Mouse (Mus musculus) forebrain, embryonic 12.5 days (tissue): ENCODE measurements around the gene Cct5. TPM values are rescaled to one million over a fixed set of nuclear protein-coding genes. Genes with fewer than 3 reads are reported as not detected.

Experiments used
- ATAC-seq: fragments of 200-750 bp; cut with Nextera tagmentation; 2 replicates; pipeline ENCODE4 v1.8.0; 2017; ENCODE audit warnings: moderate TSS enrichment; ENCODE audit not compliant: low FRiP score
- H3K27ac ChIP-seq: fragments of 300-500 bp; sonication (generic); 2 replicates; pipeline ENCODE4 v1.5.1; 2016; ENCODE audit warnings: mild to moderate bottlenecking
- H3K27me3 ChIP-seq: fragments of 300-500 bp; sonication (generic); 2 replicates; pipeline ENCODE4 v1.6.1; 2016; ENCODE audit warnings: mild to moderate bottlenecking
- H3K36me3 ChIP-seq: fragments of 300-500 bp; sonication (generic); replicated peaks from 2 replicates; pipeline ENCODE4 v1.6.1; 2016; ENCODE audit warnings: mild to moderate bottlenecking
- H3K4me1 ChIP-seq: fragments of 300-500 bp; sonication (generic); 2 replicates; pipeline ENCODE4 v1.6.1; 2016
- H3K4me2 ChIP-seq: fragments of 300-500 bp; sonication (generic); 2 replicates; pipeline ENCODE4 v1.6.1; 2016; ENCODE audit warnings: mild to moderate bottlenecking, moderate library complexity
- H3K4me3 ChIP-seq: fragments of 300-500 bp; sonication (generic); replicated peaks from 2 replicates; pipeline ENCODE4 v1.5.1; 2016; ENCODE audit warnings: mild to moderate bottlenecking
- H3K9ac ChIP-seq: fragments of 300-500 bp; sonication (generic); 2 replicates; pipeline ENCODE4 v1.6.1; 2016; ENCODE audit warnings: mild to moderate bottlenecking
- H3K9me3 ChIP-seq: fragments of 300-500 bp; sonication (generic); 2 replicates; pipeline ENCODE4 v1.6.1; 2016
- WGBS: fragments of 180-500 bp; shearing (Covaris S2); methylation state at CpG from one replicate; pipeline ENCODE4 v1.1.7; 2016; 5-methylcytosine and 5-hydroxymethylcytosine counted together
- polyA plus RNA-seq: library from polyadenylated mRNA; unstranded; fragments of >200 nt; fragmentation: Nextera tagmentation; extraction: Ambion mirVana; gene quantifications from 2 replicates; pipeline ENCODE4 v1.2.1, GENCODE M21; 2016

Cct5 gene
- polyA plus RNA-seq, 1 experiment from 2014 or later = 617 TPM

DNA sequence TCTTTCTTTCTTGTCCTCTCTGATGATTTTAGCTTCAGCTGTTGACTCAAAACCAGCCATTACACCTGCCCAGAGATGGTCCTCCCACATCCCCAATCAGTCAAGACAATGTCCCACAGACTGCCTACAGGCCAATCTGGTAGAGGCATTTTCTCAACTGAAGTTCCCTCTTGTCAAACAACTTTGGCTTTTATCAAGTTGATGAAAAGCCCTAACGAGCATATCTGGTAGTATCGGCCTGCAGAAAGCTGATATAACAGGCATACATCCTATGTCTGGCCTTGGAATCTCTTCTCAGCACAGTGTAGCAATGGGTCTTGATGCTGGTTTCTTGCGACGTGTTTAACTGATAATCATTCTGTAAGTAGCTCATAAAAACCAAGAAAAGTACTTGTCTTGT lies 28.3 kb downstream of the Cct5 start:
- no peak overlapping the region for H3K4me2 ChIP-seq
- WGBS = 87% methylated on average over 4 of the region's 4 CpGs
- H3K27ac ChIP-seq = no peak overlapping the region
- H3K4me1 ChIP-seq = 0 out of 2 replicates have a peak, but pooled peaks cover 5% of the 10 kb centered on the region
- no peak overlapping the region for H3K9ac ChIP-seq
- no peak for ATAC-seq
- no peaks in the 10 kb centered on the region for H3K27me3 ChIP-seq
- no peaks in the 10 kb centered on the region for H3K36me3 ChIP-seq
- H3K4me3 ChIP-seq = no peak overlapping the region
- H3K9me3 ChIP-seq = no peaks in the 10 kb centered on the region

DNA sequence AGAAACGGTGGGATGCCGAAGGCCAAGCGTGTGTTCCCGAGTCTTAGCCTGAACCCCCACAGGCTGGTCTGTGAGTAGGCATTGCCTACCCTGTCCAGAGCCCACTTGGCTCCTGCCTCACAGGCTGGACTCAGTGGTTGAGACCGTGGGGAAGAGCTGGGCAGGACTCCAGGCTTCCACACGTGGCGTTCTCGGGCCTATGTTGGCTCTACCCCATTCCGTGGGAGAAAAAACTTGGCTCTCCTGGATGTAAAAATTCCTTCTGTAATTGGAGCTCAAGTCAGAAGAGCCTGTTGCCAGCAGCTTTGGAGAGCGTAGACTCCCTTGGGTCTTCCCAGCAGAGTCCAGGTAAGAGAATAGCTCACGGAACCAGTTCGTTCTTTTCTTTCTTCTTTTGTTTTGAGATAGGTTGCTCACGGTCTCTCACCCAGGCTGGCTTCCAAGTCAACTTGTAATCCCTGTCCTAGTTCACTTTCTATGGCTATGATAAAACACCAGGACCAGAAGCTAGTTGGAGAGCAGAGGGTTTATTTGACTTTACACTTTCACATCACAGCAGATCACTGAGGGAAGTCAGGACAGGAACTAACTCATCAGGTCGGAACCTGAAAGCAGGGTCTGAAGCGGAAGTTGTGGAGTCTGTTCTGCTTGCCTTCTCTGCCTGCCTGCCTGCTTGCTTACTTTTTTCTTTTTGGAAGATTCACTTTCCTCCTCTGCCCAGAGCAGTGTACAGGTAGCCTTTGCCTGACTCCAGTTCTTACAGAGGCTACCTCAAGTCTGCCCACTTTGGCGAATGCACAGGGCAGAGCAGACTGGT lies 29.5 kb downstream of the Cct5 start:
- H3K9ac ChIP-seq = no peak overlapping the region
- 89% methylated on average over 16 of the region's 16 CpGs for WGBS
- H3K9me3 ChIP-seq = no peaks in the 10 kb centered on the region
- H3K36me3 ChIP-seq = no peaks in the 10 kb centered on the region
- no peak overlapping the region for H3K4me3 ChIP-seq
- H3K27me3 ChIP-seq = no peaks in the 10 kb centered on the region
- no peak overlapping the region for H3K27ac ChIP-seq
- 0 out of 2 replicates have a peak, but pooled peaks cover 5% of the 10 kb centered on the region for H3K4me1 ChIP-seq
- no peak overlapping the region for H3K4me2 ChIP-seq
- no peak for ATAC-seq

DNA sequence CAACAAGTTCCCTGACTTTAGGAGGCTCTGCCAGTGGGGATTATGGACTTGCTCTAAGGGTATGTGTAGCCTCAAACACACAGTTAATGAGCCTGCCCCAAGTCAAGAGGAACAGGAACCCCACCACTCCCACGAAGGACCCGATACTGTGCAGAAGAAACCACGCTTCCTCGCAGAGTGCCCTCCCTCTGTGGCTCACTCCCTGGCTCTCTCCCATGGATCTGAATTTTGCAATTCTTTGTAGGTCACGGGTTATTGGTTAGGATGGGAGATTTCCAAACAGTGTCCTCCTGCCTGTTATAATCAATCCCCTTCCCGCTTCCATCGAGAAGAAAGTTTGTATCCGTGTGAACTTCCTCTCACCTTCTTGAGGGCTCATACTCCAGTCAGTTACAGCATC lies 30.6 kb downstream of the Cct5 start:
- Histone ChIP-seq H3K4me1 (0 out of 2 replicates have a peak, but pooled peaks cover 5% of the 10 kb centered on the region), H3K4me3 (no peak overlapping the region), H3K27me3 (no peaks in the 10 kb centered on the region), H3K9ac (no peak overlapping the region), H3K4me2 (no peak overlapping the region), H3K27ac (no peak overlapping the region), H3K36me3 (no peaks in the 10 kb centered on the region), H3K9me3 (no peaks in the 10 kb centered on the region)
- 96% methylated on average over 8 of the region's 8 CpGs for WGBS
- ATAC-seq = no peak

DNA sequence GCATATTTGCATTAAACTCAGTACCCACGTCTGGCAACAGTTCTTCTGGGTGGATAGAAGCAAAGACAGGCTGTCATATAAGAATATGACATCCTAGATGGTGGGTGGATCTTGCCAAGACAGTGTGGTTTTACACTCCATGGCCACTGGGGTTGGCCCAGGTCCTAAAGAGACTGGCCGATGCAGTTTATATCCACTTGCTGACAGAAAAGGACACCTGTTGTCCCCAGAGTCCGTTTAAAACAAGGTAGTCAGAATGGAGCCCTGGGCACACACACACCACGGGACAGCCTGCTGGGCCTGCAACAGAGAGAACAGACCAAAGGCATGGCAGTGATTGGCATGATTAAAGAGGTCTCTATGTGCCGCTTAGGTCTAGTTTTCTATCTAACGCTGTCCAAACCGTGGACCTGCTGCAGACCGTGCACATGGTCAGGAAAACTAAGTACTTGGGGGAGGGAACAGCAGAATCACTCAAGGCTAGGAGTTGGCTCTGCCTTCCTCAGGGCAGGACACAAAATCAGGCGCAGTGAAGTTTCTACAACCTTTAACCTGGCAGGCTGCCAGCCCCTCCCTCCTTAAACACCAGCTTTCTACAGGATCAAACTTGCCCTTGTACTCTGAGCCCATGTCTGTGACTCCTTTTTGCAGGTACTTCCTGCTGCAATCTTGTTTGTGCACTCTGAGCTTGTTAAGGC lies 32.1 kb downstream of the Cct5 start:
- Histone ChIP-seq H3K36me3 (no peaks in the 10 kb centered on the region), H3K9ac (no peak overlapping the region), H3K27me3 (no peaks in the 10 kb centered on the region), H3K4me2 (no peak overlapping the region), H3K4me1 (0 out of 2 replicates have a peak, but pooled peaks cover 5% of the 10 kb centered on the region), H3K27ac (no peak overlapping the region), H3K9me3 (no peaks in the 10 kb centered on the region), H3K4me3 (no peak overlapping the region)
- WGBS = 72% methylated on average over 9 of the region's 9 CpGs
- ATAC-seq = no peak

DNA sequence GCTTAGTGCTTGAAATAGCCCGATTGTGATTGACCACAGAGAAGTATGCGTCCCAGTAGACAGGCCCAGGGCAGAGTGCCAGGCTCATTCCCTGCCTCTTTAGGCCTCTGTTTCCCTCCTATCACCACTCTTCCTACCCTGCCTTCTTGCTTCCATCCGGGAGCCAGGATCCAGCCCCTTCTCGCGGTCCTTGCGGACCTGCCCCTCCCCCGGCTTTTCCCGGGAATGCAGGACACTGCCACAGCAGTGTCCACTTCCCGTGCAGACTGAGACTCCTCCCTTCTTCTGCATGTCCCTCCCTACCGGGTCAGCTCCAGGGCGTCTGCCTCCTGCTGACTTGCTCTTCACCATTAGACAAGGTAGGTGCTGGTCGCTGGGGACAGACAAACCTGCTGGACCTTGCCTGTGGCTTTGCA lies 33.0 kb downstream of the Cct5 start:
- Histone ChIP-seq H3K4me1 (0 out of 2 replicates have a peak, but pooled peaks cover 5% of the 10 kb centered on the region), H3K27me3 (no peaks in the 10 kb centered on the region), H3K27ac (no peak overlapping the region), H3K4me3 (no peak overlapping the region), H3K9me3 (no peaks in the 10 kb centered on the region), H3K4me2 (no peak overlapping the region), H3K36me3 (no peaks in the 10 kb centered on the region), H3K9ac (no peak overlapping the region)
- WGBS = 20% methylated on average over 12 of the region's 12 CpGs
- no peak for ATAC-seq

DNA sequence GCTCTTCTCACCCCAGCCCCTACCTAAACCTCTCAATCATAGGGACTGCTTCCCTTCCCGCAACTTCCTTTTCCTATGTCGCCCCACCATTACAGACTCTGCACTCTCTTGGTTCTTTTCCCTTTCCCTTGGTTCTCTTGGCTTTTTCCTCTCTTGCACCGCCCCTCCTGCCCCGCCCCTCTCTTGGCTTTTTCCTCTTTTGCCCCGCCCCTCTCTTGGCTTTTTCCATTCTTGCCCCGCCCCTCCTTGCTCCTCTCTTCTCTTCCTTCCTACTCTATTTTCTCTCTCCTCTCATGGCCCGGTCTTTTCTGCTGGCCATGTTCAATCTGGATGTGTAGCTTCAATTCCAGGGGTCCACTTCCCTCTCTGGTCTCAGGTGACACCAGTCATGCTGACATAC lies 34.2 kb downstream of the Cct5 start:
- Histone ChIP-seq H3K4me1 (0 out of 2 replicates have a peak, but pooled peaks cover 5% of the 10 kb centered on the region), H3K27ac (no peak overlapping the region), H3K9me3 (no peaks in the 10 kb centered on the region), H3K4me2 (no peak overlapping the region), H3K27me3 (no peaks in the 10 kb centered on the region), H3K9ac (no peak overlapping the region), H3K4me3 (no peak overlapping the region), H3K36me3 (no peaks in the 10 kb centered on the region)
- WGBS = 61% methylated on average over 7 of the region's 7 CpGs
- ATAC-seq = no peak

DNA sequence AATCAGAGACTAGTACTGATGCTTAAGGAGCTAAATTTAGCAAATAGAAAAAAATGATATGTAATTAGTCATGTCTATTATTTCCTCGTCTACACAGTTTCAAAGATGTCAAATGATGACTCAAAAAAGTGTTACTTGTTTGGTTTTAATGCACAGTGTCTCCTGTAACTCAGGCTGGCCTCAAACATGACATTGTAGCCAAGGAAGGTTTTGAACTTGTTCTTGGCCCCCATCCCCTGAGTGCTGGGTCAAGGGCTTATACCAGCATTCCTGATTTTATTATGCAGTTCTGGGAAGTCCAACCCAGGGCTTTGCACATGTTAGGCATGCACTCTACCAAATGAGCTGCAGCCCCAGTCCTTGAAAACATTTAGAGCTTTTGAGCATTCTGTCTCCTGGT lies 35.8 kb downstream of the Cct5 start:
- no peaks in the 10 kb centered on the region for H3K36me3 ChIP-seq
- no peak for ATAC-seq
- 0 out of 2 replicates have a peak, but pooled peaks cover 5% of the 10 kb centered on the region for H3K4me1 ChIP-seq
- no peak overlapping the region for H3K4me2 ChIP-seq
- no peaks in the 10 kb centered on the region for H3K27me3 ChIP-seq
- H3K9me3 ChIP-seq = no peaks in the 10 kb centered on the region
- H3K27ac ChIP-seq = no peak overlapping the region
- H3K4me3 ChIP-seq = no peak overlapping the region
- 77% methylated on average over 1 of the region's 1 CpGs for WGBS
- H3K9ac ChIP-seq = no peak overlapping the region

DNA sequence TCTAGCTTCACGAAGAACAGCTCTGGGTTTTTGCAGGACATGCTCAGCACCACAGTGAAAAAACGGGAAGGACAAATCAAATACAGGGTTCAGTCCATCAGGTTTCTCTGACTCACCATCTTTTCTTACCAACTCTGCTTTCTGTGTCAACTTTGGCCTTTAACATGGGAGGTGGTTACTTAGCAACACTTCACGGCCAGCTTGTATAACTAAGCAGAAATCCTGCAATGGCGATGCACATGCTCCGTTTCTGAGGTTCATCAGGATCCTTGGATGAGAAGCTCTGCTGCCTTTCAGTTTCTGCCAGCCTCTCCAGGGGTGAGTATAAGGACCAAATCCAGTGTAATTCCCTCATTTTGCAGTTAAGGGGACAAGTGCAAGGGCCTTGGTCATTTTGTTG lies 36.4 kb downstream of the Cct5 start, which contains the start of gene Cmbl:
TSS of gene Cmbl (plus strand) at position 206 of the 400 bp plus-strand sequence.
- ATAC-seq = no peak
- Histone ChIP-seq H3K4me3 (no peak within 1 kb of the TSS), H3K27ac (no peak within 1 kb of the TSS), H3K4me1 (0 out of 2 replicates have a peak, but pooled peaks cover 5% of the 10 kb centered on the region), H3K9me3 (no peaks in the 10 kb centered on the region), H3K4me2 (no peak within 1 kb of the TSS), H3K27me3 (no peaks in the 10 kb centered on the region), H3K9ac (no peak within 1 kb of the TSS), H3K36me3 (no peaks in the 10 kb centered on the region)
- 77% methylated on average over 5 of the region's 5 CpGs for WGBS

DNA sequence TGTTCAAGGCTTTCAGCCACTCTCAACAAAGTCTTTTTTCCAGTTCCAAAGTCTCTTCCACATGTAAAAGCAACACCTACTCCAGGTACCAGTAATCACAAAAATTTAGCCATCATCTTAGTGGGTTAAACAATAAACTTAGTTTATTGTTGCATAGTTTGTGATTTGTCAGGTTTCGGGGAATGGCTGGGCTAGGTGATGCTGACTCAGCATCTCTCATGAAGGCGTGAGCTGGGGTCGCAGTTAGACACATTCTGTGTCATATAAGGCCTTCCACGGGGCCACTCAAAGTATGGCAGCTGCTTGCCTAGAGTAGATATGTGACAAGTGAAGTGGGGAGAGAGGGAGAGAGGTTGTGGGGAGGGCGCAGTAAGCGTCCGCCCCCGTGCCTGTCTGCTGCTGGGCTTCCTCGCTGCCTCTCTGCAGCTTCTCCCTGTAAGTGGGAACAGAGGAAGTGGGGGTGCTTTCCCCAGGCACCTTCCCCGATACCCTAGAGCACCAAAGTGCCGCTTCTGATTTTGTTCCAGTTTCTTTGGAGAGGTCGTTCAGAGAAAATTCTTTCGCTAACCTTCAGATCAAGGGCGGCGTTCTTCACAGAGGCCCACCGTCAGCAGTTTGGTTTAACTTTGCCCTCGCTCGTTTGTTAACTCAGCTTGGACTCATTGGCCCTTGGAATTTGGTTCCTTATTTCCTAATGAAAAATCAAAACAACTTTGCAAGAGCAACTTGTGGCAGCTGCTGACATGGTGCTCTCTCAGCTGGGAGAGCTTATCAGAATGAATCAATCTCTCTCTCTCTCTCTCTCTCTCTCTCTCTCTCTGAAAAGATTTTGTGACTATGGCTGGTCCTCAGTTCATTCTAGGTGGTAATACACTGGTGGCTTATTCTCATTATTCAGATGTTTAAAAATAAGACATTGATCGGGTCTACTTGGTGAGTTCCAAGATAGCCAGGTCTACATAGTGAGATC lies 37.7 kb downstream of the Cct5 start:
- Histone ChIP-seq H3K4me2 (no peak overlapping the region), H3K27me3 (no peaks in the 10 kb centered on the region), H3K4me3 (no peak overlapping the region), H3K36me3 (no peaks in the 10 kb centered on the region), H3K9me3 (no peaks in the 10 kb centered on the region), H3K4me1 (0 out of 2 replicates have a peak, but pooled peaks cover 4% of the 10 kb centered on the region), H3K27ac (no peak overlapping the region), H3K9ac (no peak overlapping the region)
- no peak for ATAC-seq
- WGBS = 70% methylated on average over 19 of the region's 19 CpGs

DNA sequence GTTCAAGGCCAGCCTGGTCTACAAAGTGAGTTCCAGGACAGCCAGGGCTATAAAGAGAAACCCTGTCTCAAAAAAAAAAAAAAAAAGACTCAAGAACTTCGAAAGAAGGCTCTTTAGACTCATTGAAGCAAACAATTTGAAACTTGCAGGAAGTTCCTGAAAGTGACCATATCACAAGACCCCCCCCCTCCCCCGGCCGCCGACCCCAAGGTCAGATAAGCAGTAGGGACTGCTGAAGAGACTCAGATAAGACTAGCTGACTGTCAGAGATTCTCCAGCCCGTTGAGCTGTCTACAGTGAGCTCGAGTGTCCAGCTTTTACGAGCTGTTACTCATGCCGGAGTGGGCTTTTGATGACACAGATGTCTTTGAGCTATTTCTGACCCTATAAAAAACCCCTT lies 38.8 kb downstream of the Cct5 start:
- H3K27ac ChIP-seq = no peak overlapping the region
- H3K36me3 ChIP-seq = no peaks in the 10 kb centered on the region
- ATAC-seq = no peak
- H3K4me2 ChIP-seq = no peak overlapping the region
- no peaks in the 10 kb centered on the region for H3K9me3 ChIP-seq
- 94% methylated on average over 8 of the region's 8 CpGs for WGBS
- H3K4me3 ChIP-seq = no peak overlapping the region
- no peaks in the 10 kb centered on the region for H3K4me1 ChIP-seq
- no peak overlapping the region for H3K9ac ChIP-seq
- no peaks in the 10 kb centered on the region for H3K27me3 ChIP-seq

DNA sequence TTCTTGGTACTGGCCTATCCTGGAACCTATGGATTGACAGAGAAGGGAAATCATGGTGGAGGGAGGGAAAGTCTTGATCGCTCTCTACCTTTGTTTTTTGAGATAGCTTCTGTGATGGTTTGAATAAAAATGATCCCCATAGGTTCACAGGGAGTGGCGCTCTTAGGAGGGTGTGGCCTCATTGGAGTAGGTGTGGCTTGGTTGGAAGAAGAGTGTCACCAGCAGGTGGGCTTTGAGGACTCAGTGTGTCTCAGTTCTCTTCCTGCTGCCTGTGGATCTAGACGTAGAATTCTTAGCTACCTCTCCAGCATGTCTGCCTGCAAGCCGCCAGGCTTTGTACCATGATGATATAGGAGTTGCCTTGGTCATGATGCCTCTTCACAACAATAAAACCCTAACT lies 39.6 kb downstream of the Cct5 start:
- H3K4me1 ChIP-seq = no peaks in the 10 kb centered on the region
- no peak overlapping the region for H3K27ac ChIP-seq
- H3K36me3 ChIP-seq = no peaks in the 10 kb centered on the region
- no peak for ATAC-seq
- no peaks in the 10 kb centered on the region for H3K9me3 ChIP-seq
- 95% methylated on average over 4 of the region's 4 CpGs for WGBS
- H3K9ac ChIP-seq = no peak overlapping the region
- no peaks in the 10 kb centered on the region for H3K27me3 ChIP-seq
- no peak overlapping the region for H3K4me3 ChIP-seq
- no peak overlapping the region for H3K4me2 ChIP-seq

DNA sequence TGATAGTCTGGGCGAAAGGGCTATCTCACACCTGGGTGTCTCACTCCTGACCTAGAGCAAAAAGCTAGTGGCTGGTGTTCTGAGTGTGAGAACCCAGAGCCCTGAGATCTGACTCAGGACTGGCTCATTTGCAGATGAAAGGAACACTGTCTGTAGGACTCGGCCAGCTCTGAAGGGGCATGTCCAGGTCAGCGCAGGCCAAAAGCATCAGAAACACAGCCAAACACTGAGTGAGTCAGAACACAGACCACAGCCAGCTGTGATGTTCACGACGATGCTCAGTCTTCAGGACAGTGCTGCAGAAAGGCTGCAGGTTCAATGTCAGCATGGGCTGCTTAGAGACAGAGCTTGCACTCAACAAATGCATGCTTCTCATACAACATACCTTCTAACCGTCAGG lies 40.2 kb downstream of the Cct5 start:
- Histone ChIP-seq H3K27ac (no peak overlapping the region), H3K4me2 (no peak overlapping the region), H3K36me3 (no peaks in the 10 kb centered on the region), H3K4me3 (no peak overlapping the region), H3K9me3 (no peaks in the 10 kb centered on the region), H3K4me1 (no peaks in the 10 kb centered on the region), H3K27me3 (no peaks in the 10 kb centered on the region), H3K9ac (no peak overlapping the region)
- WGBS = 79% methylated on average over 6 of the region's 6 CpGs
- ATAC-seq = no peak
